Comparison of ENCODE assay signal across 8 mouse cellular contexts in the genomic region with DNA sequence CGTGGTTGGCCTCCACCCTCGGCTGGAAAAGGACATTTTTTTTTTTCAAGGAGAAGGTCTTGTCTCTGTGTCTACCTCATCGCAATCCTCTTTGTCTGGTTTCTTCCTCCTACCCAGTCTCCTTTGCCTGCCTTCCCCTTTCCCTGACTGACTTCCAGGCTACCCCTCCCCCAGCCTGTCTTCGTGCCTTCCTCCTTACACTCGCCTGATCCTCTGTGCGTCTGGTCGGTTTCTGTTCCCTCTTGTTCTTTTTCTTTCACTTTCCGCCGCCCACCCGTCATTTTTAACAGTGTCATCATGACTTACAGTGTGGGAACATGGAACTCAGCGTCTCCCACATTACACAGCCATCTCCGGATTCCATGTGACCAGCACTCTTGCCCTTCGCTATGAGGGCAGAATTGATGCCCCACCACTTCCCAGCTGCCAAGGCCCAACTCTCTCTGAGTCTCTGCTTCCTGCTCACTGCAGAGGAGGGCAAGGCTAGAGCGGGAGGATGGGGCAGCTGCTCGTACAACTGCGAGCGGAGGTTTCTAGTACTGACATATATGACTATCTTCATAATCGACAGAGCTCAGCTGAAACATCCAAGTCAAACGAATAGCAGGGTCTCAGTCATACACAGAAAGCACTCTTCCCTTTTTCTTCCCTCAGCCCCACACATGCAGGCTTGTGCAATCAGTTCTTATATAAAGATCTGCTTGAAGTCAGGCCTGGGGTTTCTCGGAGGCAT.
DNase-seq lines count a peak whose midpoint lies in the region; ATAC-seq and TF ChIP-seq lines count a peak whose summit lies in the region.

No protein-coding gene starts in this region.

- peaks cover 12% of the 10 kb centered on the region for H3K4me1 ChIP-seq in erythroblast, embryonic 14.5 days (ENCODE audit: control insufficient read depth)
- peaks cover 7% of the 10 kb centered on the region; the same call in 1 of the 2 replicates for H3K4me1 ChIP-seq in intestine, embryonic 16.5 days (ENCODE audit: control insufficient read depth, insufficient read depth, low read length)
- peaks cover 18% of the 10 kb centered on the region for H3K4me1 ChIP-seq in stomach, embryonic 14.5 days (ENCODE audit: control insufficient read depth, insufficient read depth, low read length)

- H3K27me3 ChIP-seq in erythroblast, embryonic 14.5 days (ENCODE audit: control insufficient read depth) = no peaks in the 10 kb centered on the region
- H3K27me3 ChIP-seq in intestine, embryonic 16.5 days (replicated peaks; ENCODE audit: control insufficient read depth, insufficient read depth, low read length) = no peaks in the 10 kb centered on the region
- H3K27me3 ChIP-seq in stomach, embryonic 14.5 days (ENCODE audit: control insufficient read depth, insufficient read depth, low read length) = no peaks in the 10 kb centered on the region

- DNase-seq in brain, embryonic 14.5 days (ENCODE audit: low read depth) = peak; percentile 48
- peak; percentile 40 for DNase-seq in gastrocnemius, postnatal 25 days
- DNase-seq in left cerebral cortex, postnatal 36 days (ENCODE audit: low spot score in 2 of 2) = peak; percentile 59 to 62

- H3K9me3 ChIP-seq in erythroblast, embryonic 14.5 days (ENCODE audit: control insufficient read depth, low read length) = no peaks in the 10 kb centered on the region
- no peaks in the 10 kb centered on the region for H3K9me3 ChIP-seq in intestine, embryonic 16.5 days (ENCODE audit: control insufficient read depth, low read length)
- no peaks in the 10 kb centered on the region for H3K9me3 ChIP-seq in stomach, embryonic 14.5 days (ENCODE audit: control insufficient read depth, low read depth, low read length)

- no peak overlapping the region for H3K27ac ChIP-seq in intestine, embryonic 16.5 days (ENCODE audit: low read length)
- H3K27ac ChIP-seq in stomach, embryonic 14.5 days (ENCODE audit: low read length) = peak overlapping the region; percentile 44; the same call in 1 of the 2 replicates

- intact Hi-C loops in left cerebral cortex, postnatal 36 days (cut with DNase I) = no loop called here

- H3K4me3 ChIP-seq in erythroblast, embryonic 14.5 days (replicated peaks) = peak overlapping the region; percentile 55
- peak overlapping the region; percentile 4; the same call in 1 of the 2 replicates for H3K4me3 ChIP-seq in intestine, embryonic 16.5 days (ENCODE audit: low read length)
- H3K4me3 ChIP-seq in stomach, embryonic 14.5 days (ENCODE audit: low read depth, low read length) = no peak overlapping the region

- no peaks in the 10 kb centered on the region for H3K36me3 ChIP-seq in erythroblast, embryonic 14.5 days (ENCODE audit: control insufficient read depth)
- H3K36me3 ChIP-seq in intestine, embryonic 16.5 days (ENCODE audit: control insufficient read depth, insufficient read depth, low read length) = no peaks in the 10 kb centered on the region
- H3K36me3 ChIP-seq in stomach, embryonic 14.5 days (ENCODE audit: control insufficient read depth, insufficient read depth, low read length) = no peaks in the 10 kb centered on the region

- no peak for ATAC-seq in erythroblast, adult 5-6 weeks (replicated peaks; ENCODE audit: low FRiP score, poor library complexity, severe bottlenecking)
- ATAC-seq in intestine, embryonic 16.5 days = peak; percentile 57
- ATAC-seq in megakaryocyte-erythroid progenitor cell, adult 5-6 weeks (replicated peaks; ENCODE audit: low FRiP score, low TSS enrichment, poor library complexity, severe bottlenecking) = peak; percentile 64
- no peak for ATAC-seq in stomach, embryonic 14.5 days (ENCODE audit: insufficient number of reproducible peaks, insufficient read depth, low FRiP score, low read depth)

- TF ChIP-seq CTCF in brain, embryonic 14.5 days (IDR thresholded peaks at IDR 0.05; ENCODE audit: borderline replicate concordance, extremely low read depth, insufficient read depth, insufficient read length) = no peak

- TF ChIP-seq POLR2A in brain, embryonic 14.5 days (IDR thresholded peaks at IDR 0.05; ENCODE audit: borderline replicate concordance, extremely low read depth, insufficient read depth, insufficient read length, poor library complexity, severe bottlenecking) = no peak

- H3K4me2 ChIP-seq in intestine, embryonic 16.5 days (ENCODE audit: low read depth, low read length) = peak overlapping the region; percentile 41
- H3K4me2 ChIP-seq in stomach, embryonic 14.5 days (replicated peaks; ENCODE audit: low read depth, low read length) = peak overlapping the region; percentile 24; the same call in 1 of the 2 replicates

- 41% methylated on average over 20 of the region's 20 CpGs for WGBS in intestine, embryonic 16.5 days
- WGBS in stomach, embryonic 14.5 days = 38% methylated on average over 20 of the region's 20 CpGs

- H3K9ac ChIP-seq in intestine, embryonic 16.5 days (ENCODE audit: low read depth, low read length) = 0 out of 2 replicates have a peak overlapping the region, but pooled peaks have one; percentile 0
- H3K9ac ChIP-seq in stomach, embryonic 14.5 days (replicated peaks; ENCODE audit: low read depth, low read length) = no peak overlapping the region

Comparison
In these comparisons a context has a peak if more than half of its experiments do, and no peak if none do; other contexts are left out.
1. ATAC-seq: peak in intestine, embryonic 16.5 days (single experiment) and megakaryocyte-erythroid progenitor cell, adult 5-6 weeks (single experiment); none in erythroblast, adult 5-6 weeks (single experiment) and stomach, embryonic 14.5 days (single experiment).
2. Peak in every context shown above with its lines, with median percentiles within 50 percentile points of each other: DNase-seq.